Mouse (Mus musculus) intestine, postnatal 0 days (tissue): Measurements from ENCODE around the gene Cadps. TPM values are rescaled to one million over a fixed set of nuclear protein-coding genes. Genes with fewer than 3 reads are reported as not detected.

Experiments used
- ATAC-seq: fragments of 200-750 bp; cut with Nextera tagmentation; 2 replicates; pipeline ENCODE4 v1.8.0; 2017; ENCODE audit warnings: mild to moderate bottlenecking, moderate TSS enrichment, moderate library complexity
- H3K27ac ChIP-seq: fragments of 300-500 bp; sonication (generic); 2 replicates; pipeline ENCODE4 v1.5.1; 2014; ENCODE audit warnings: mild to moderate bottlenecking, low read depth, low read length, moderate library complexity
- H3K27me3 ChIP-seq: fragments of 300-500 bp; sonication (generic); replicated peaks from 2 replicates; pipeline ENCODE4 v1.6.1; 2014; ENCODE audit warnings: low read length, mixed read lengths; ENCODE audit not compliant: control insufficient read depth, insufficient read depth
- H3K36me3 ChIP-seq: fragments of 300-500 bp; sonication (generic); 2 replicates; pipeline ENCODE4 v1.6.1; 2014; ENCODE audit warnings: mild to moderate bottlenecking, moderate library complexity; ENCODE audit not compliant: control insufficient read depth, insufficient read depth
- H3K4me1 ChIP-seq: fragments of 300-500 bp; sonication (generic); replicated peaks from 2 replicates; pipeline ENCODE4 v1.6.1; 2014; ENCODE audit warnings: antibody characterized with exemption, low read length, mixed read lengths; ENCODE audit not compliant: control insufficient read depth, insufficient read depth
- H3K4me2 ChIP-seq: fragments of 300-500 bp; sonication (generic); replicated peaks from 2 replicates; pipeline ENCODE4 v1.6.1; 2014; ENCODE audit warnings: low read depth, mild to moderate bottlenecking, moderate library complexity
- H3K4me3 ChIP-seq: fragments of 300-500 bp; sonication (generic); 2 replicates; pipeline ENCODE4 v1.5.1; 2014; ENCODE audit warnings: low read depth, low read length
- H3K9ac ChIP-seq: fragments of 300-500 bp; sonication (generic); 2 replicates; pipeline ENCODE4 v1.6.1; 2014; ENCODE audit warnings: mild to moderate bottlenecking, low read depth, low read length
- H3K9me3 ChIP-seq: fragments of 300-500 bp; sonication (generic); 2 replicates; pipeline ENCODE4 v1.6.1; 2016; ENCODE audit warnings: mixed run types; ENCODE audit not compliant: control insufficient read depth
- CTCF ChIP-seq: sonication (generic); IDR thresholded peaks from 2 replicates; pipeline ENCODE4 v1.5.1; 2016; ENCODE audit warnings: low read depth, mild to moderate bottlenecking, control low read depth, antibody characterized with exemption, moderate library complexity
- WGBS: fragments of 180-500 bp; shearing (Covaris S2); extraction: QIAGEN DNeasy Blood & Tissue Kit; methylation state at CpG from one replicate; pipeline ENCODE4 v1.1.7; 2014; 5-methylcytosine and 5-hydroxymethylcytosine counted together
- polyA plus RNA-seq: library from polyadenylated mRNA; unstranded; fragments of >200 nt; fragmentation: Nextera tagmentation; extraction: Ambion mirVana; gene quantifications from 2 replicates; pipeline ENCODE4 v1.2.1, GENCODE M21; 2015

The Cadps gene
- polyA plus RNA-seq, 1 experiment from 2014 or later: 0.96 TPM

DNA sequence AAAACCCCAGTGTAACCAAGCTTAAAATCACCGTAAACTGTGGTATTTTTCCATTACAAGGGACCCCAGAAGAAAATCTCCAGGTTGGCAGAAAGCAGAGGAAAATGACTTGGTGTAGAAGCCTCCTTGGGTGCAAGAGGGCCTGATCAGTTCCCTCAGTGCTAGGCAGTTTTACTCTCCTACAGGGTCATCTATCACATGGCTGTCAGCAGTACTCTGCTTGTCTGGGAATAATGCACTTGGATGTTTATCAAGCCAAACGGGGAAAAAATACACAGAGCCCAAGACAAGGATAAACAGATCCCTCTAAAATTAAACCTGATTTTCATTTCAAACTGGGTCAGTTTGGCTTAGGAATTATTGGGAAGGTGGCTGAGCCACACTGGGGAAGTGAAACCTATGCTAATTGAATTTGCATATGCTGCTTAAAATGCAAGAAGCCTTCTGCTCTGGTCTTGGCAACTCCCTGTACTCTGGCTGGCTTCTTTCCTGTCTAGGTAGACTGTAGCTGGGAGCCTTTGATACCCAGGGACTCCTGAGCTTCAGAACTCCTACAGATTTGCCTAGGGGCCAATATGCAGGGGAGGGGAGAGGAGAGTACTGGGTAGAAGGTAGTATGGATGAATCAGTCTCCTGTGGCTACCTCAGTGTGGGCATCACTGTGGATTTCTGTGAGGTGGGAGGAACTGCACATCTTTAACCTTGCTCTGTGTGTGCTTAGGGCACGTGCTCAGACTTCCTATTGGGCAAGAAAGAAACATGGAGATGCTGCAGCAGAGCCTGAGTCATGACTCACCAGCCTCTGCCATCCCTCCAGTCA, 141.8 kb downstream of the Cadps start:
- Histone ChIP-seq H3K4me3 (no peak overlapping the region), H3K9ac (no peak overlapping the region), H3K9me3 (no peaks in the 10 kb centered on the region), H3K4me2 (no peak overlapping the region), H3K36me3 (no peaks in the 10 kb centered on the region), H3K27me3 (no peaks in the 10 kb centered on the region), H3K4me1 (no peaks in the 10 kb centered on the region), H3K27ac (no peak overlapping the region)
- 52% methylated on average over 3 of the region's 3 CpGs for WGBS
- no peak for ATAC-seq
- no peak for TF ChIP-seq CTCF

- H3K4me3 ChIP-seq: no peak overlapping the region
- H3K27me3 ChIP-seq: no peaks in the 10 kb centered on the region
- H3K9me3 ChIP-seq: no peaks in the 10 kb centered on the region
- H3K27ac ChIP-seq: no peak overlapping the region
- no peak for ATAC-seq
- 61% methylated on average over 2 of the region's 2 CpGs for WGBS
- no peak overlapping the region for H3K9ac ChIP-seq
- H3K36me3 ChIP-seq: no peaks in the 10 kb centered on the region
- H3K4me2 ChIP-seq: no peak overlapping the region
- H3K4me1 ChIP-seq: no peaks in the 10 kb centered on the region
- no peak for TF ChIP-seq CTCF
Measured at GRCm38 (mm10) chr14:12661430-12661829, 161.4 kb downstream of the Cadps start.

DNA sequence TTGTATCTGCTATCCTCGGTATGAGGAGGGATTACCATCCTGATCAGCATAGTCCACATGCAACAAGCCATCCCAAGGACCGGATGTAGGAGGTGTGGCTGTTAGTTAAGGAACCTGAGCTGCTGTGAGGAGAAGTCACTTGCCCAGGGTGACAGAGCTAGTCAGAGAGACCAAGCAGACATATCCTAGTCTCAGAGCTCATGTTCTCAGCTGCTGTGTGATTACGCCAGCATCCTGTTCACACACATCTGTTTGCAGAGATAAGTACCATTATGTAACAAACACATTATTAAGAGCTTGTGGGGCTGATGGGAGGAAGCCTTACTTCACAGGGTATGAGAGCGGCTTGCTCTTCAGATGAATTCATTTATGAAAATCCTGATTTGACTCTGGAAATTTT, 165.5 kb downstream of the Cadps start:
- Histone ChIP-seq H3K27ac (no peak overlapping the region), H3K4me1 (no peaks in the 10 kb centered on the region), H3K9ac (no peak overlapping the region), H3K9me3 (no peaks in the 10 kb centered on the region), H3K4me3 (no peak overlapping the region), H3K36me3 (no peaks in the 10 kb centered on the region), H3K4me2 (no peak overlapping the region), H3K27me3 (no peaks in the 10 kb centered on the region)
- 67% methylated on average over 4 of the region's 4 CpGs for WGBS
- ATAC-seq: no peak
- TF ChIP-seq CTCF: no peak

DNA sequence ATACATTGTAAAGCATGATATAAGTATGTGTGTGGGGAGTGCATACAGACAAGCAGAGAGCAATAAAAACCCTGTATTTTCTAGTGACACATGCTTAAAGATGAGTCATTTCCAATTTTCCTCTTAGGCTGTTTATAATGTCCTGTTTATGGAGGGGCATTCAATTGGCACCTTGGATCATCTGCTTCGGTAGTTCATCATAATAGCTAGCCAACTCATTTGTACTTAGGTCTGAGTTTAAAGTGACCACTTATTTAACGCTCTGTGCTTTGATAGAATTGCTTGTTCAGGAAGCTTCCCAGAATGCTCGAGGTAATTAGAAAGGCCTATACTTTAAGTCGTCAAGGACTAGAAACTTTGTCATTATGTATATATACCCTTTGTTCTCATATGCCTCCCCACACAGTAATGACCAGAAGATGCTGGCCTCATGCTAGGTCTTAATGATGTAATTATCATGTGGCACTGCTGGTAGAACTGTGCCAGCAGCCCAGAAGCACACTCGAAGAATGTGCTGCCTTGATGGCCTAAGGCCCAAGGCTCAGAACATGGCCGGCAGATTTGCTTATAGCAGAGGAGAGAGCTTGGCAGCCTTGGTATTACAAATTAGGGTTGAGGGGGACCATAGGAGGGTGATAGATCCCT, 179.9 kb downstream of the Cadps start:
- no peak overlapping the region for H3K27ac ChIP-seq
- no peak for TF ChIP-seq CTCF
- no peak overlapping the region for H3K4me3 ChIP-seq
- ATAC-seq: no peak
- H3K4me1 ChIP-seq: no peaks in the 10 kb centered on the region
- H3K9ac ChIP-seq: no peak overlapping the region
- H3K4me2 ChIP-seq: no peak overlapping the region
- 78% methylated on average over 6 of the region's 6 CpGs for WGBS
- no peaks in the 10 kb centered on the region for H3K36me3 ChIP-seq
- no peaks in the 10 kb centered on the region for H3K27me3 ChIP-seq
- no peaks in the 10 kb centered on the region for H3K9me3 ChIP-seq

DNA sequence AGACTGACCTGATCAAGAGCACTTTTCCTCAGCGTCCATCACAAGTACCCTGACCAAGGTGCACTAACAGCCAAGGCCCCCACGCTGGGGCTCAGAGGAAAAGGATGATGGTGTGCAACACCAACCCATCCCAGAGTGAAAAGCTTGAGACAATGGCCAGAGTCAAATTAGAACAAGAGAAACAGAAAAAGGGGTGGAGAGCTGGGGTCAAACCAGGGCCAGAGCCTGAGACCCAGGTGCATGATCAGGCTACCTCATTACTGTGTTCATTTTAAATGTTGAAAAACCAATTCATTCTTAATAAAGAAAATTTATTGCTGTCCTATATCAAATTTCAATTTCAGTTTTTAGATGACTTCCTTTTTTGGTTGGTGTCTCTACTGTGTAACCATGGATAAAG, 184.1 kb downstream of the Cadps start:
- TF ChIP-seq CTCF: no peak
- WGBS: 89% methylated on average over 2 of the region's 2 CpGs

DNA sequence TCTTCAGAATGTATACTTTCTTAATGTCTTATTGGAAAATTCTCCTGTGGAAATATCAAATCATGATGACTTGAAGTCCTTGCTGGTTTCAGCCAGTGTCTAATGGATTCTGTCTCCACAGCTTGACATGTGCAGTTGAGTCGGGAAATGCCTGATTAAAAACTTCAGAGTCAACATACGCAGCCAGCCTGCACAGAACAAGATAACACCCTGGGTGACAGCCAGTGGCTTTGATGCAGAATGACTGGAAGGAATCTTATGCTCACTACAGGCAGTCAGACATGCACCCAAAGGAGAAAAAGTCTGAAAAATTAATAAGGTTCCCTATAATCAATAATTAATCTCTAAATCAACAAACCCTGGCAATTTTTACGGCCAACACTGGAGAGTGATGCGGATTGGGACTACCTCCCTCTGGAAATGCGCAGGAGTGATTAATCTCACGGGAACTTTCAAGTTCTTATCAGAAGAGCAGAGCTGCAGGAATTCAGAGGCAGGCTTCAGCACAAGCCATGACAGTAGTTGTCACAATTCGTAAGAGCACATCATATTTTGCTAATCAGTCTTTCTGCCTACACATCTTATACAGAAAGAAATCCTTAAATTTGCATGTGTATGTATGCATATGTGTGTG, 185.6 kb downstream of the Cadps start:
- Histone ChIP-seq H3K4me2 (no peak overlapping the region), H3K4me3 (no peak overlapping the region), H3K4me1 (no peaks in the 10 kb centered on the region), H3K9me3 (no peaks in the 10 kb centered on the region), H3K27ac (no peak overlapping the region), H3K9ac (no peak overlapping the region), H3K27me3 (no peaks in the 10 kb centered on the region), H3K36me3 (no peaks in the 10 kb centered on the region)
- TF ChIP-seq CTCF: no peak
- 38% methylated on average over 7 of the region's 7 CpGs for WGBS
- ATAC-seq: no peak

More for the DNA sequence above, 184.1 kb downstream of the Cadps start:
- Histone ChIP-seq H3K27me3 (no peaks in the 10 kb centered on the region), H3K4me3 (no peak overlapping the region), H3K4me1 (no peaks in the 10 kb centered on the region), H3K27ac (no peak overlapping the region), H3K36me3 (no peaks in the 10 kb centered on the region), H3K4me2 (no peak overlapping the region), H3K9me3 (no peaks in the 10 kb centered on the region), H3K9ac (no peak overlapping the region)
- ATAC-seq: no peak
